Mouse (Mus musculus) adrenal gland, adult 18-20 months (tissue): Measurements from ENCODE around the gene Plekhg5. TPM values are rescaled to one million over a fixed set of nuclear protein-coding genes. Genes with fewer than 3 reads are reported as not detected.
"Not testable (repeated sequence)": the region's sequence is repeated elsewhere in the genome, so short reads cannot be mapped to it uniquely, and the experiment has no call there.

Source experiments
- DNase-seq, 2 experiments: peaks; one replicate each; pipeline ENCODE4 v3.0.0; 2021 to 2022; ENCODE audit warnings: low spot score in 2 of 2
- long read RNA-seq, 2 experiments: library from polyadenylated mRNA; stranded (forward); transcript quantifications; one replicate each; pipeline ENCODE4 v2.0.0; 2021
- total RNA-seq, 2 experiments: library from RNA; stranded (reverse); gene quantifications; 1 replicate in 1 of 2; 2 replicates in 1 of 2; pipeline ENCODE4 v1.2.3; 2021

The Plekhg5 gene
- 10 to 100 TPM in 1 of 2 experiments, 1 to 10 TPM in 1; 7.3 to 12.0 TPM for total RNA-seq
- long read RNA-seq, experiment 1, transcript Plekhg5-204 (22 exons, 3,818 nt): major isoform, 12 of 19 reads
- long read RNA-seq, experiment 1, partial matches to known transcripts: 1 of 19 reads
- long read RNA-seq, experiment 1, other reads (novel, unspliced or antisense): 4 of 19 reads
- long read RNA-seq, experiment 2, transcript Plekhg5-204 (22 exons, 3,818 nt): major isoform, 5 of 11 reads
- long read RNA-seq, experiment 2, partial matches to known transcripts: 1 of 11 reads
- long read RNA-seq, experiment 2, other reads (novel, unspliced or antisense): 3 of 11 reads

DNA sequence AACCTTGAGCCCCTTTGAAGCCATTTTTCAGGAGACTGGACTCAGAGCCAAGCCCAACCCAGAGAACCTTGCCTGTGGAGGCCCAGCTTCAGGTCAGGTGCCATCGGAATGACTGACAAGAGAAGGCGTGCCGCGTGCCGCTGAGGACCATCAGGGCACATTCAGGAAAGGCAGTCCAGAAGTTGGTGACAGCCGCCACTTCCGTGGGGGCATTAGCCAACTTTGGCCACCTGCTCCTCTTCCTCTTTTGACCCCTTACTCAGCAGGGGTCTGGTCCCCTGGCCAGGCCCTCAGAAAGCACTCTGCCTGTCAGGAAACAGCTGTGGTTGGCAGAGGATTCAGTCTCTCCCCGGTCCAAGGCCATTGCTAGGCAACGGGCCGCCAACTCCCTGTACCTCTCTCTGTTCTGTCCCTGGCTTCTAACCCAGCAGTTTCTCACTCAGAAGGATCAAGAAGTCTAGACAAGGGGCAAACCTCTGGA is at the start of gene Plekhg5:
Gene Plekhg5, plus strand, starts transcription at position 378 of the 481 bp plus-strand sequence.
- DNase-seq: peak in 1 of 2 experiments; percentile 23

DNA sequence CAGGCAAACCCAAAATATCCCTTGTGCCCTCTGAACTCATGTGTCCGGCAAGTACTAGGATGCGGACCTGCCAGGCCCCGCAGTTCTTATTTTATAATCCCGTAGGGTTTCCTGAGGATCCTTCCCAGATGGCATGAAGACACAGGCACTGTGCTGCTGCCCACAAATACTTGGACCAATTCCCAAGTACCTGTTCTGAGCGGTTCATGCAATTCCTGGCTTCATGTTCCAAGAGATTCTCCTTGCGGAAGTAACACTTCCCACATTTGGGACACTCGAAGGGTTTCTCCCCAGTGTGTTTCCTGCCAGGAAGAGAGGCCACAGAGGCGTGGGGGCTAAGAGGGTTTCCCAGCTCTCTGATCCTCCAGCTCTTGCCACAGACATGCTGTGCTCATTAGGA is 49.8 kb upstream of the Plekhg5 start:
- no peak for DNase-seq

DNA sequence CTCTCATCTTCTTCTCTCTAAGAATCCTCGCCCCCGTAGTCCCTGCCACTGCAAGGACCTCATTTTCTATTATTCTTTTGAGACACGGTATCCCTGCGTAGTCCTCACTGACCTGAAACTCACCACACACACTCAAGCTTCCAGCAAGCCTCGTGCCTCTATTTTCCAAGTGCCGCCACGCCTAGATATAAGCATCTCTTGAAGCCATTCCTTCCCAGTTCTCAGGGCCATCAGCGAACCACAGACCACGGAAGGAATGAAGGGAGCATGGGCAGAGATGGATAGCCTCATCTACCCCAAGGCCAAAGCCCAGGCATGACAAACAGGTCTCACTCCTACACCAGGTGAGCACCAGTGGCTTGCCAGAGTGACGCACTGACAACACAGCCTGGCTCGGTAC is 47.8 kb upstream of the Plekhg5 start:
- no peak for DNase-seq

DNA sequence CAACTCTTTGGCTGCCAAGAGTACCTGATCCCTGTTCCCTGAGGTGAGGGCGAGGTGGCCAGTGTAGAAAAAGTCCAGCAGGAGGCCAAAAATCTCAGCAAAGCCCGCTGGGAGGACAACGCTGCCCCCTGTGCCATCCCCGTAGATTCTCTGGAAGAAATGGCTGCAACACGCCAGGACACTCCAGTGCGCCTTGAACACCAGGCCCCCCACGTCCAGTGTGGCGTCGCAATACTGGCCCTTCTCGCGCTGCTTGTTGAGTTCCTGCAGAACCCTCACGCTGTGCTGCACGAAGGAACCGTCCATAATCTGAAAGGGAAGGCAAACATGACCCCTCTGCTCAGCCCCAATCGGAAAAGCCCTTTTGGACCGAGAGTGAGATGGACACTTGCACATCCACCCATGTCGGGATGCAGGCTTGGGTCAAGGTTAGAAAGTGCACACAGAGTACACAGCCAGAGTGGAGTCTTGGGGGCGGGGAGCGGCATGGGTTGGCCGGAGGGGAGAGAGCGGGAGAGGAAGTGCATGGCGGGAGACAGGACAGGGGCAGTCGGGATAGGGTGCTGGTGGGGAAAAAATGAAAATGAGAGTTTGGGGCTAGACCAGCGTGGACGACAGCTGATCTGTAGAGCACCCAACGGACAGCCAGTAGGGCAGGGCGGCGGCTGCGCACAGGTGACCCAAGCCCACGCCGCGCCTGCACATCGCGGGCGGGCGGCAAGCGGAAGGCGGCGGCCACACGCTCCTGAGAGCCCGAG is 45.4 kb upstream of the Plekhg5 start:
- DNase-seq: peak; percentile 29 to 45

DNA sequence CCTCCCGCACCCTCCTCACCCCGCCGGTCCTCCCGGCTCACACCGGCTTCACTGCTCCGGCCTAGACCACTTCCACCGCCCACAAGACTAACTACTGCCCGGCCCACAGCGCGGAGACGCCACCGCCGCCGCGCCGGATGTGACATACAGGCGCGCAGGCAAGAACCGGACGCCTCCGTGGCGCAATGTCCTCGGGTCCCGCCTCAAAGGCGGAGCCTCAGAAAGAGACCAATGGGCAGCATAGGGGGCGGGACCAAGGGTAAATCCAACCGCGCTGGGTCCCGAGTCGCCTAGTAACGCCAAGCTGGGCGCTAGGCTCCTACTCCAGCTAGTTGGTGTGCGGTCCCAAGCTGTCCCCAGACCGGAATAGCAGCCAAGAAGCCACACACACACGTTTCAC is 44.8 kb upstream of the Plekhg5 start, which contains the start of gene Zbtb48:
Gene Zbtb48, minus strand, starts transcription at position 148 of the 400 bp plus-strand sequence.
- DNase-seq: peak; percentile 92

DNA sequence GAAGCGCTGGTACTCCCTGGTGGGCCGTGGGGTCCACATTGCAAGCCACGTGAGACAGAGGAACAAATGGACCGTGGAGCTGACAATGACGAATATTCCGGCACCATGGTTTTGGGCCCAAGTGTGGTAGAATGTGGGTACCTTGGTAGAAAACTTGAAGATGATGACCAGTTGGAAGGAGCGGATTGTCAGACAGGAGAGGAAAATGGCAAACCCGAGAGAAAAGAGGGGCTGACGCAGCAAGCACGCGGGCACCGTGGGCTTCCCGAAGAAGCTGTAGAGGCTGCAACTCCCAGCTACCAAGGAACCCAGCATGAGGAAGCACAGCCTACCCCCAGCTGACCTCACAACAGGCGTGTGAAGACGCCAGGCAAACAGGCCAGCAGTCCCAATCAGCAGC is 43.8 kb upstream of the Plekhg5 start:
- DNase-seq: no peak

DNA sequence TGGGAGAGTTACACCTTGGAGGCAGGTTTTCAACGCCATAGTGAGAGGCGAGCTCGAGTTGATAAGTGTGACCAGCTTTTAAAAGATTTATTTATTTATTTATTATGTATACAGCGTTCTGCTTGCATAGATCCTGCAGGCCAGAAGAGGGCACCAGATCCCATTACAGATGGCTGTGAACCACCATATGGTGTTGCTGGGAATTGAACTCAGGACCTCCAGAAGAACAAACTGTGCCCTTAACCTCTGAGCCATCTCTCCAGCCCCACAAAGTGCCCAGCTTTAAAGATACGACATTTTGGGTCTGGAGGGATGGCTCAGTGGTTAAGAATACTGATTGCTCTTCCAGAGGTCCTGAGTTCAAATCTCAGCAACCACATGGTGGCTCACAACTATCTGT is 43.2 kb upstream of the Plekhg5 start:
- no peak for DNase-seq

DNA sequence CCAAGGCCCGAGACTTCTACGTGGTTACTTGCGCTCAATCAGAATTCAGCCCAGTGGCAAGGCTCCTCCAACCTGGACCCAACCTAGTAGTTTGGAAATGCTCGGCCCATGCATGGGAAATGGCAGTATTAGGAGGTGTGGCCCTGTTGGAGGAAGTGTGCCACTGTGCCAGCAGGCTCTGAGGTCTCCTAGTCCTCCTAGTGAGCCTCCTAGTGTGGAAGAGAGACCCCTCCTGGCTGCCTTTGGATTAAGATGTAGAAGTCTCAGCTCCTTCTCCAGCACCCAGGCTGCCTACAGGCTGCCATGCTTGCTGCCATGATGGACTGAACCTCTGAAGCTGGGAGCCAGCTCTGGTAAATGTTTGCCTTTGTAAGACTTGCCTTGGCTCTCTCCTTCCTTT is 42.3 kb upstream of the Plekhg5 start:
- DNase-seq: no peak

DNA sequence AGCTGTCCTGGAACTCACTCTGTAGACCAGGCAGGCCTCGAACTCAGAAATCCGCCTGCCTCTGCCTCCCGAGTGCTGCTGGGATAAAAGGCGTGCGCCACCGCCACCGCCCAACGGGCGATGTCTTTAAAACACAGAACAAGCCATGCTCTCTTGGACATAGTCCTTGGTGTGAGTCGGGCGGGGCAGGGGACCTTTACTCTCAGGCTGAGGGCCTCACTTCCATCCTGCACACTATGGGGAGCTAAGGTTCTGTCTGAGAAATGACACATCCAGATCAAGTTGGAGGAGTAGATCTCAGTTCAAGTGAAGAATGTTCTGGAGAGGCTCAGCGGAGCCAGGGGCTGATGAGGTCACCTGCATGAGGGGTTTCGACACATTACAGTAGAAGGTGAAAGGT is 39.4 kb upstream of the Plekhg5 start:
- DNase-seq: no peak

DNA sequence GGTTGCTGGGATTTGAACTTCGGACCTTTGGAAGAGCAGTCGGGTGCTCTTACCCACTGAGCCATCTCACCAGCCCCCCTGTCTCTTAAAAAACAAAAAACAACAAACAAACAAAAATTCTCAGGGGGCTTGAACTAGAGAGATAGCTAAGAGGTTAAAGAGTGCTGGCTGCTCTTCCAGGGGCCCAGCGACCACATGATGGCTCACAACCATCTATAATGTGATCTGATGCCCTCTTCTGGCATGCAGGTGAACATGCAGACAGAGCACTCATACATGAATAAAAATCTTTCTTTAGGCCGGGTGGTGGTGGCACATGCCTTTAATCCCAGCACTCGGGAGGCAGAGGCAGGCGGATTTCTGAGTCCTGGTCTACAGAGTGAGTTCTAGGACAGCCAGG is 35.8 kb upstream of the Plekhg5 start:
- not testable (repeated sequence) for DNase-seq

DNA sequence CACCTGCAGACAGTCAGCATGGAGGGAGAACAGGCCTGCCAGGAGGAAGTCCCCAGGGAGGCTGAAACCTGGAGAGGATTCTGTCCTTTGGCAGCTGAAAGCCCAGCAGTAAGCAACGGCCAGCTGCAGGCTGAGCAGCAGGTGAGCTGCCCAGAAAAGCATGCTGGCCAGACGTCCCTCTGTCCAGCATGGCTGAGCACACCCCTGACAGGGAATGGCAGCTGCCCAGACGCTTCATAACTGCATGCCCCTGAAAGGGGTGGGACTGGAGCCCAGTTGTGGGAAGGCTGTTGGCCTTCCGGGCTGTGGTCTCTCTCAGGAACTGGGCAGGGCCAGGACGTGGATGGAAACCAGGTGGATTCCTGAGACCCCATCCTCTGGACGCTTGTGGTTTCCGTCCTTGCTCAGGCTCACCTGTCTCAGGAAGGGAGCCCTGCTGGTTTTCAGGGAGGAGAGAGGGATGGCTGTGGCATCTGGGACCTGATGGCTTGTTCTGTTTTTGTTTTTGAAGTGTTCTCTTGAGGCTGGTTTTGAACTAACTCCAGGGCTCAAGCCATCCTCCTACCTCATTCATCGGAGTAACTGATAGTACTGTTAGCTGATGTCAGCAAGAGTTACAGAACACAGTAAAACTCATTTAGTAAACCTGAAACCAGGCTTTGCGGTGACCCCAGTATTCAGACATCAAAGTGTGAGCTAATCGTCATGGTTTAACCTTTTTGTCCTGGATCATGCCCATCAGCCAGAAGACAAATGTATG is 33.9 kb upstream of the Plekhg5 start, which contains the start of gene Tas1r1:
Gene Tas1r1, minus strand, starts transcription at position 344 of the 760 bp plus-strand sequence.
- no peak for DNase-seq

DNA sequence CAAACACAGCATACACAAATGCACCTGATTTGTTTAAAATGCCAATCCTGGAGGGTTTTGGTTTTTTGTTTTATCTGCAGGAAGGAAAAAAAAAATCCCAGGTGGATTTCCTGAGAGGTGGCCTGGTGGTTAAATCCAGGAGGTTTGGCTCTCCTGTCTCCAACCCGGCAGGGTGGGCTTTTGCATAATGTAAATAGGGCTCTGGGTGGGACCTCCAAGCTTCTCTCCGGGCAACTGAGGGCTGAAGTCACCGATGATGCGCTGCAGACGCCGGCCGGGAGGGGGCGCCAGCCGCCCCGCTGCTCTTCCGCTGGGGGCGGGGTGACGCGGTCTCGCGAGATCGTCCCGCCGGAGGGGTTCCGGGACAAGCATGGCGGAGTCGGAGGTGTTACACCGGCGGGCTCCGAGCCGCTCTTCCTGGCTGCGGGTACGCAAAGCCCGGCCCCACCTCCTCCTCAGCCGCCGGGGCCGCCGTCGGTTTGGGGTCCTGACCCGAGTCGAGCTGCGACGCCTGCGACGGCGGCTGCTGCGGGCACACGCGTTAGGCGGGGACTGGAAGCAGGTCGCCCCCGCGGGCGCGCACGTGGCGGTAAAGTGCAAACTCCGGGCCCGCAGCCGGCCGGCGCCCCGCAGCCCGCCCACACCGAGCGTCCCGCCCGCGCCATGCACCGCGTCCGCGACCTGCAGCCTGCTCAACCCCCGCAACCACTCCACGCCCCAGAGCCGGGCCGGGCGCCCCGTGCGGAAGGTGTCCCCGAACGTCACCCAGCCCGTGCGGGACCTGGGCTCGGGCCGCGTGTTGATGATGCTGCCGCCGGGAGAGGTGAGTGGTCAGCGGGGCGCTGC is 33.1 kb upstream of the Plekhg5 start, which contains the start of gene Nol9:
Gene Nol9, plus strand, starts transcription at position 337 of the 846 bp plus-strand sequence.
- DNase-seq: peak; percentile 97 to 99

DNA sequence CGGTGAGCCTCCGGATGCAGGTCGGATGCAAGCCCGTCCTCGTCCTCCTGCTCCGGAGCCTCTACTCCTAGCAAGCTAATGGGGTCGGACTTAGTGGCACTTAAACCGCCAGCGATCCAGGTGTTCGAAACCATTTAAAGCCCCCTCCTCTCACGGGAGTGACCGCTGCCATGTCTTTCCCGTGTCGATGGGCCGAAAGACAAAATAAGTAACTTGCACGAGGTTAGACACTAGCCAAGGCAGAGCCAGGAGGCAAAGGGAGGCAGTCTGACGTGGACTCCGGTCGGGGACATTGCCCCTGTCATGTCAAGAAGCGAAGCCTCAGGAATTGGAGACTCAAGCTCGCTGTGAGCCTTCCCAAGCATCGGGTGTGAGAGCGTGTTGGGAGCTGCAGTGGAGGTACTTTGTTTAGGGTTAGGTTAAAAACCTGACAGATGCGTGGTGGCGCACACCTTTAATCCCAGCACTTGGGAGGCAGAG is 32.4 kb upstream of the Plekhg5 start:
- no peak for DNase-seq

DNA sequence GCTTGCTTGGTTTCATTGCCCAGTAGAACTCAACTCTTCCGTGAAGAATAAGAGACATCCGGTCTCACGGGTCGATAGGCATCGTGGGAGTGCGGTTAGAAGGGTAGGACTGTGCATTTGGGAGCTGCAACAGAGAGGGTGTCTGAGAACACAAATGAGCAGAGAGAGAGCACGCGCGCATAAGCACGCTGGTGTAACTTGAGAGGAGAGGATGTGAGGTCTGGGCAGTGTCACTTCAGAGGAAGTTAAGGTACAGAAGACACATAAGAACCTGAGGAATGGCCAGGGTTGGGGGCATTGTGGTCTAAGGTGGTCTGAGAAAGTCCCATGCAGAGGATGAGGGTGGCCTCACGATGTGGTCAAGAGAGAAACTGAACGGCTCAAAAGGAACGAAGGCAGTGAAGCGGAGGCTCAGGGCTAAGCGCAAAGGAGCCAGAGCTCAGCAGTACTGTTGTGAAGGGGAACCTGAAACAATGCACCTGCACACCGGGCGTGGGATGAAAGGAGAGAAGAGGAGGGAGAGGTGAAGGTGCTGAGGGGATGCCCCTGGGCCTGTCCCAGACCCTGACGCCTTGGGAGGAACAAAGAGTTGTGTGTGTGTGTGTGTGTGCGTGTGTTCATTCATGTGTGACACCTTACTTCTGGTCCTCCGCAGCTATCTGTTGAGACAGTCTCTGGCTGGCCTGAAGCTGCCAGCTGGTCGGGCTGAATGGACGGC is 30.2 kb upstream of the Plekhg5 start:
- no peak for DNase-seq

DNA sequence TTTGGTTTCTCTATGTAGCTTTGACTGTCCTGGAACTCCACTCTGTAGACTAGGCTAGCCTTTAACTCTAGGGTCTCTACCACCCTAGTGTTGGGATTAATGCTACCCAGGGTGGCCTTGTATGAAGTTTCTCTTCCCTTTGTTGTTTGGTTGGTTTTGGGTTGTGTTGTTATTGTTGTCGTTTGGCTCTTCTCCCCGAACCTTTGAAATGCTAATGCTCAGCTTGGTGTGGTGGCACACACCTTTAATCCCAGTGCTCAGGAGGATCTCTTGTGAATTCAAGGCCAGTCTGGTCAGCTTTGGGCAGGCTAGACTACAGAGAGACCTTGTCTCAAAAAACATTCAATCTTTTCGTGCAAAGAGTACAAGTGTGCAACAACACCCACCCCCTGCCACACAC is 29.1 kb upstream of the Plekhg5 start:
- no peak for DNase-seq

DNA sequence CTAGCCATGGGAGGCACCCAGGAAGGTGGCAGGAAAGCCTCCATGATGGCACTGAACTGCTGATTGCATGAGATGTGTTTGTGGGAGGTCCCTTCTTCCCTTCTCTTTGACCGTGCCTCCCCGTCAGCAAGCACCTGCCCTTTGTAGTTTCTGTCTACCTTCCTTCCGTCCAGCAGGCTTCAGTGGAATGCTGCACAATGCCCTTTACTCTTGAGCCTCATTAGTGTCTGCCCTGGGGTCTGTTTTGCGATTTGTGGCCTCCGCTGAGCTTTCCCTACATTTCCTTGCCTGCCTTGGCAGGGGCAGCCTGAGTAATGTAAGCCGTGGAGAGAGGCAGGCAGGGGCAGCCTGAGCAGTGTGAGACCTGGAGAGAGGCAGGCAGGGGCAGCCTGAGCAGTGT is 27.7 kb upstream of the Plekhg5 start:
- DNase-seq: no peak

DNA sequence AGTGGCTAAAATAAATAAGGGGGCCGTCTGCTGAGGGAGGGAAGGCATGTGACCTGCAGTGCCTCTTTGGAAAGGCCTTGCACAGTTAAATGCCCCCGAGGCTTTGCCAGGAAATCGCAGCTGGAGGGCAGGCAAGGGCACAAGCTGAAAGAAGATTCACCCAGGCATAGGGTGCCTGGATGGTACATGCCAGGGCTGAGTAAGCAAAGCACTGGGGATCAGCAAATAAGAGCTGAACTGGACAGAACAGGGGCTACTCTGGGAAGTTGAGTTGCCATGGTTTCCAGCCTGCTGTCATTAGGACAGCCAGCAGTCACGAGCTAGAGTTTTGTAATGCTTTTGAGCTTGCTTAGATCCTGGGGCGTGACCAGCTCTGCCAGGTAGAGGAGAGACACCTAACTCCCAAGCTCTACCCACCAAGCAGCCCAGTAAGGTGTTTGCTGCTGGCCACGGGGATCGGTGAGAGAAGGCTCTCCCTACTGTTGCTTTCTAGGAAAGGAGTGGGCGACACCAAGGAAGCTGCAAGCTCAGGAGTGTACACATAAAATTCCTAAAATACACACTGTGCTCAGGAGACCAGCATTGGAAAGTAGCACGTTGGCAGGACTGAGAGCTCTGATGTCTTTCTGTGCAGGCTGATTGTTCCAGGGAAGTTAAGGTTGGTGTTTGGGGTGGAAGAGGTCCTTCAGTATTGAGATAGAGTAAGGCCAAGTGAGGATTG is 9.7 kb upstream of the Plekhg5 start:
- DNase-seq: no peak

DNA sequence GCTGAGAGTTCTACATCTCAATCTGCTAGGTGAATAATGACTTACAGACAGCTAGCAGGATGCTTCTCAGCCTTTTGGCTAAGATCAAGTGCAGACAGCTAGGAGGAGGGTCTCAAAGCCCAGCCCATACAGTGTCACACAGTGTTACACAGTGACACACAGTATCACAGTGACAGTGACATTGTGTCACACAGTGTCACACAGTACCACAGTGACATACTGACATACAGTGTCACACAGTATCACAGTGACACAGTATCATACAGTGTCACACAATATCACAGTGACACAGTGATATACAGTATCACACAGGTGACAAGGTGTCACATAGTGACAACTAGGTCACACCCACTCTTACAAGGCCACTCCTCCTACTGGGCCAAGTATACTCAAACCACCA is 5.0 kb upstream of the Plekhg5 start:
- no peak for DNase-seq

DNA sequence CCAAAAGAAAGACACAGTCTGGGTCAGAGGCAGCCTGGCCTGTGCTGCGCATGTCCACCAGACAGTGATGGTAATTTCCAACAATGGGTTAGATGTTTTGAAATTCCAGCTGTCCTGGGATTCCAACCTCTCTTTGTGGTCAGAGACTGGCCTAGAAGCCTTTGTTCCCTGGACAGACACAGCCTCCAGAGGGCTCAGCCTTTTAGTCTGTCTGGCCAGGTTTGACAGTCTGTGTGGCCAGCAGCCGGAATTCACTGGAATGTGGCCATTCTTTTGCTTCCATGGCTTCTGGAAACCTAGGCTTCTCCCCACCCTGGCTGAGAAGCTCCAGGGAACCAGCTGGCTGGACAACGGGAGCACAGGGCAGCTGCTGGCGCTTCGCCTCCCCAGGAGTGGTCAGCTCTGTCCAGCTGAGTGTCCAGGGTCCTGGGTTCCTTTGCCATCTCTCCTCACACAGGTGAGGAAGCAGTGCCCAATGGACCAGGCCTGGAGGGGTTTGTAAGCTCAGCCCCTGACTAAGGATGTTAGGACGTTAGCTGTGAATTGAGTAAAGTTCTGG is 4.1 kb upstream of the Plekhg5 start:
- DNase-seq: no peak
